Mouse (Mus musculus) forebrain, embryonic 13.5 days (tissue): ENCODE data around the gene 1110032A03Rik. TPM values are rescaled to one million over a fixed set of nuclear protein-coding genes. Genes with fewer than 3 reads are reported as not detected.

Experiments
- ATAC-seq: fragments of 200-750 bp; cut with Nextera tagmentation; 2 replicates; pipeline ENCODE4 v1.8.0; 2017
- H3K27ac ChIP-seq: fragments of 300-500 bp; sonication (generic); 2 replicates; pipeline ENCODE4 v1.5.1; 2015; ENCODE audit warnings: inconsistent platforms, mild to moderate bottlenecking, moderate library complexity
- H3K27me3 ChIP-seq: fragments of 300-500 bp; sonication (generic); 2 replicates; pipeline ENCODE4 v1.6.1; 2015; ENCODE audit warnings: mild to moderate bottlenecking, inconsistent platforms
- H3K36me3 ChIP-seq: fragments of 300-500 bp; sonication (generic); 2 replicates; pipeline ENCODE4 v1.6.1; 2015; ENCODE audit warnings: mild to moderate bottlenecking, inconsistent platforms; ENCODE audit not compliant: poor library complexity, severe bottlenecking
- H3K4me1 ChIP-seq: fragments of 300-500 bp; sonication (generic); 2 replicates; pipeline ENCODE4 v1.6.1; 2015; ENCODE audit warnings: inconsistent platforms
- H3K4me2 ChIP-seq: fragments of 300-500 bp; sonication (generic); 2 replicates; pipeline ENCODE4 v1.6.1; 2015; ENCODE audit warnings: inconsistent platforms, mild to moderate bottlenecking, moderate library complexity
- H3K4me3 ChIP-seq: fragments of 300-500 bp; sonication (generic); 2 replicates; pipeline ENCODE4 v1.5.1; 2015; ENCODE audit warnings: mild to moderate bottlenecking, inconsistent platforms
- H3K9ac ChIP-seq: fragments of 300-500 bp; sonication (generic); 2 replicates; pipeline ENCODE4 v1.6.1; 2015; ENCODE audit warnings: mild to moderate bottlenecking, inconsistent platforms
- H3K9me3 ChIP-seq: fragments of 300-500 bp; sonication (generic); replicated peaks from 2 replicates; pipeline ENCODE4 v1.6.1; 2016; ENCODE audit warnings: inconsistent platforms
- WGBS: fragments of 180-500 bp; shearing (Covaris S2); methylation state at CpG from one replicate; pipeline ENCODE4 v1.1.7; 2015; 5-methylcytosine and 5-hydroxymethylcytosine counted together
- polyA plus RNA-seq: library from polyadenylated mRNA; unstranded; fragments of >200 nt; fragmentation: Nextera tagmentation; extraction: Ambion mirVana; gene quantifications from 2 replicates; pipeline ENCODE4 v1.2.1, GENCODE M21; 2015

The 1110032A03Rik gene
- polyA plus RNA-seq, 1 experiment from 2014 or later = 44.2 TPM

DNA sequence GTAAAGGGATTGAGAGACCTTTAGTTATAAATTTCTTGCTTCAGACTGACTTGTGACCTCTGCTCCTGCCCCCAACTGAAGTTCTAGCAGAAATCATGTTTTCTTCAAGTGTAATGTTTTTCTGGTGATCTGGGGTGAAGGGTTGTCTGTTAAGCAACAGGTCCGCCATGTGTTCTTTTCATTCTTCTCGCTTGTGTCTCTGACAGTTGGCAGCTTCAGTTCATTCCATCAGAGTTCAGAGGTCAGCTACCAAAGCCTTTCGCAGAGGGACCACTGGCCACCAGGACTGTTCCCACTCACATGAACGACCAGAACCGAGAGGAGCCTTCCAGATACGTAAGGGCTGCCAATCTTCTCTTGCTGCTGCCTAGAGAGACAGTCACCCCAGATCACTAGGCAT, 33.2 kb upstream of the 1110032A03Rik start:
- Histone ChIP-seq H3K27me3 (no peaks in the 10 kb centered on the region), H3K36me3 (peaks cover 78% of the 10 kb centered on the region), H3K9ac (no peak overlapping the region), H3K4me1 (no peaks in the 10 kb centered on the region), H3K4me2 (no peak overlapping the region), H3K27ac (no peak overlapping the region), H3K4me3 (no peak overlapping the region), H3K9me3 (no peaks in the 10 kb centered on the region)
- 86% methylated on average over 6 of the region's 6 CpGs for WGBS
- ATAC-seq = no peak

DNA sequence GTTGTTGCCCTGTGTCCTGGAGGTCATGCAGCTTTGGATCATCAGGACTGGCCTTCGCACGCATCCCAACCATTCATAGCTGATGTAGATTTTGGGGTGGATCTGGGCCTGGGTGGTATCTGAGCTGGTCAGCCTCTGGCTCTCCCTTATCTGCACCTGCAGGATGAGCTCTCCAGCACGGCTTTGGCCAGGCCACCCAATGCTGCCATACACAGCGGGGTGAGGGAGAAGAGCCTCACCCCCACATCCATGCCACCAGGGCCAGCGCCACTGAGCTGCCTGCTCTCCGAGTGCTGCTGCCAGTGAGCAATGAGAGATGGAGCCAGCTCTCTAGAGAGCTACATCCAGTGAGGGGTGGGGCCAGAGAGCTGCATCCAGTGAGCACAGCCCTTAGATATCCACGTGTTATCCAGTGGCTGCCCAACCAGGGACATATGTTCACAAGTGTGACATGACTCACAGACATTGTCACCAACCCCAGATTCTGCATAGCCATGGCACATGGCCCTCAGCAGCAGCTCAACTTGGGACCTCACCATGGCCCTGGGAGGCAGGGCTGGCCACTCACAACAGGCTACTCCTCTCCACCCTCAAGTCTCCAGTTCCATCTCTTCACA, 27.8 kb upstream of the 1110032A03Rik start:
- Histone ChIP-seq H3K36me3 (peaks cover 78% of the 10 kb centered on the region), H3K27ac (no peak overlapping the region), H3K9ac (no peak overlapping the region), H3K27me3 (no peaks in the 10 kb centered on the region), H3K9me3 (no peaks in the 10 kb centered on the region), H3K4me1 (no peaks in the 10 kb centered on the region), H3K4me3 (no peak overlapping the region), H3K4me2 (no peak overlapping the region)
- WGBS = 91% methylated on average over 7 of the region's 7 CpGs
- ATAC-seq = no peak

DNA sequence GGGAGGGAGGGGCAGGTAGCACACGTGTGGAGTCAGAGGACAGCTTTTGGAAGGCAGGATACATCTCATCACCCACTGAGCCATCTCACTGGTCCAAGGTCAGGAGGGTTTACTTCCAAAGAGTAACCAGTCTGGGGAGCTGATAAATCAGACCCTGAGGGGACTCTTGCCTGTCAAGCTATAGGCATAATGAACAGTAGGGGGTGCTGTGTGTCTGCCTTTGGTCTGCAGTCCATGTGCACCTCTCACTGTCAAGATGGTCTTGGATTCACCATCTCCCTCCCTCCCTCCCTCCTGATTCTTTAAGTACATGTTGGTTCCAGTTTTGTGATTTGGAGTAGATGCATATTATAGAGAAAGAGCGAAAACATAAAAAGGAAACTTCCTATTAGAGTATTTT, 25.7 kb upstream of the 1110032A03Rik start:
- H3K9me3 ChIP-seq = no peaks in the 10 kb centered on the region
- no peak overlapping the region for H3K4me3 ChIP-seq
- H3K36me3 ChIP-seq = peaks cover 71% of the 10 kb centered on the region
- H3K27ac ChIP-seq = no peak overlapping the region
- ATAC-seq = peak; percentile 51; the same call in 1 of the 2 replicates
- H3K4me2 ChIP-seq = no peak overlapping the region
- no peaks in the 10 kb centered on the region for H3K27me3 ChIP-seq
- WGBS = 73% methylated on average over 2 of the region's 2 CpGs
- no peaks in the 10 kb centered on the region for H3K4me1 ChIP-seq
- no peak overlapping the region for H3K9ac ChIP-seq

DNA sequence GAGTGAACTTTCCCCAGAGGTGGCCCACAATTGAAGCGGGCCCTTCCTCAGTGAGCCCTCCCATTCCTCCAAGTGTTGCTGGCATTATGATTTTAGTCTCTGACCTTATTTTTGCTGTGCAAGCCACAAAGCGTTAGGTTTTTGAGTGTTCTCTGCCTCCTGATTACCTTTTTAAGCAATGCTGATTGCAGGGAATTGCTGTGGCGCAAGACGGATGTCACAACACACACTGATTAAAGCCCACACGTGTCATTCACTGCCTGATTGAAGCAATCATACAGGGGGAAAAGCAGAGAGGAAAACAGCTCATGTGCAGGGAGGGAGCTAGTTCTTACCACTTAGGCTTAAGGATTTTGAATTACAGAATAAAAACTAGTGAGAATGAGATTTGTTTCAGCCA, 23.0 kb upstream of the 1110032A03Rik start:
- ATAC-seq = no peak
- WGBS = 73% methylated on average over 5 of the region's 5 CpGs
- Histone ChIP-seq H3K4me1 (no peaks in the 10 kb centered on the region), H3K27me3 (no peaks in the 10 kb centered on the region), H3K4me2 (no peak overlapping the region), H3K9ac (no peak overlapping the region), H3K4me3 (no peak overlapping the region), H3K27ac (no peak overlapping the region), H3K36me3 (peaks cover 66% of the 10 kb centered on the region), H3K9me3 (no peaks in the 10 kb centered on the region)

DNA sequence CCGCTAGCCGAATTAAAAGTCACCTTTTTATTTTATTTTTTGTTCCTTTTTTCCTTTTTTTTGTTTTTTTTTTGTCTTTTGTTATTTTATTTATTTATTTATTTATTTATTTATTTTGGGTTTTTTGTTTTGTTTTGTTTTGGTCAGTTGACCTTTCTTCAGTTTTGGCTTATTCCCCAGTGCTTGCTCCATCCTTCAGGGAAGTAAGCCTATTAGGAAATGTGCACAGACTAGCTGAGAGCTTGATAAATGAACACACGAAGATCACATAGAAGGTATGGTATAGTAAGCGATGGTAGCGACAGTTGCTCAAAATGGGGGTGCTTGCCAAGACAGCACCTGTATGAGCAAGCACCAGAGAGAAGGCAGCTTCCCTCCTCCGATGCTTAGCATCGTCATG, 22.3 kb upstream of the 1110032A03Rik start:
- H3K4me1 ChIP-seq = no peaks in the 10 kb centered on the region
- no peaks in the 10 kb centered on the region for H3K9me3 ChIP-seq
- H3K36me3 ChIP-seq = peaks cover 62% of the 10 kb centered on the region
- no peak overlapping the region for H3K4me2 ChIP-seq
- no peaks in the 10 kb centered on the region for H3K27me3 ChIP-seq
- H3K9ac ChIP-seq = no peak overlapping the region
- H3K4me3 ChIP-seq = no peak overlapping the region
- no peak for ATAC-seq
- WGBS = 96% methylated on average over 7 of the region's 7 CpGs
- no peak overlapping the region for H3K27ac ChIP-seq

DNA sequence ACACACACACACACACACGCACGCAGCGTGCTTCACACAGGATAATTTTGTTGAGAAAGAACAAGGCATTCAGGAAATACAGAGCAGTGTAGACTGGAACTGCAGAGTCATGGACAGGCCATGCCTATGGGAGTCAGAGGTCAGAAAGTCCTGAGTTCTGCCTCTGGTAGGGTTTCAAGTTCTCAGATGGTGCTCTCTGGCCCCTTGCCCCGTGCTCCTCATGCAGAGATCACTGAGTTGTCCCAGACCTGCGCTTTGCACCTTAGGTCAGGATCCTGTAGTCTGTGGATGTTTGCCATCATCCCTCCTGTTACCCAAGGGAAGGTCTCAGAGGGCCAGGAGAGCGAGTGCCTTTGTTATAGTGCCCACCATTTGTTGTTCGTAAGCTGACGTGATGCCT, 21.5 kb upstream of the 1110032A03Rik start:
- no peak for ATAC-seq
- no peaks in the 10 kb centered on the region for H3K9me3 ChIP-seq
- no peaks in the 10 kb centered on the region for H3K4me1 ChIP-seq
- H3K36me3 ChIP-seq = peaks cover 63% of the 10 kb centered on the region
- H3K9ac ChIP-seq = no peak overlapping the region
- H3K4me3 ChIP-seq = no peak overlapping the region
- H3K27ac ChIP-seq = no peak overlapping the region
- no peak overlapping the region for H3K4me2 ChIP-seq
- 91% methylated on average over 8 of the region's 8 CpGs for WGBS
- no peaks in the 10 kb centered on the region for H3K27me3 ChIP-seq

DNA sequence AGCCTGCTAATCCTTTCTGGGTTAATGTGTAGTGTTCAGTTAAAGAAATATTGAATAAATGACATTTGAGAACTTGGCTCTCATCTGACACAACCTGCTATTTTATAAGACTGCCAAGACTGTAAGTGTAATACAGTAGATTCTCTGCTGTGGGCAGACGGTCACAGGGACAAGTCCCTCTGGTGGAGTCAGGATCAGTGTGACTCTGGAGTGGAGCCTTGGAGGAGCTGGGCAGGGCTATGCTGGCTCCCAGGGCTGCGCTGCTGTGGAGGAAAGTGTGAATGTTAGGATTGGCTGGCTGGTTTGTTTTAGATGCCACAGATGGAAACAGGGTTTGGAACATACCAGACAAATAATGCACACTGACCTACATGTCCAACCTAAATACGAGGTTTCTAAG, 19.9 kb upstream of the 1110032A03Rik start:
- Histone ChIP-seq H3K4me2 (no peak overlapping the region), H3K9me3 (no peaks in the 10 kb centered on the region), H3K4me3 (no peak overlapping the region), H3K27ac (no peak overlapping the region), H3K4me1 (no peaks in the 10 kb centered on the region), H3K27me3 (no peaks in the 10 kb centered on the region), H3K9ac (no peak overlapping the region), H3K36me3 (peaks cover 62% of the 10 kb centered on the region)
- WGBS = 93% methylated on average over 3 of the region's 3 CpGs
- ATAC-seq = no peak

DNA sequence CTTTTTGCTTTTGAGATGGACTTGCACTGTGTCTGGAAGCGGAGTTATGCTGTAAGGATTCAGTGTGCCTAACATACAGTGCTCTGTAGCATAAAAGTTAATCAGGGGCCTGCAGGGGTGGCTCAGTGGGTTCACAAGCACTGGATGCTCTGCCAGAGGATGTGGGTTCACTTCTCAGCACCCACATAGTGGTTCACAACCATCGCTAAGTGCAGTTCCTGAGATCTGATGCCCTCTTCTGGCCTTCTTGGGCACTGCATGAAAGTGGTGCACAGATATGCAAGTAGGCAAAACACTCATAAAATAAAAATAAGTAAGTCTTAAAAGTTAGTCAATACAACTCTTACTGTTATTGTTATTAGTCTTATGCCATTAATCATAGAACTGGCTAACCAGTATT, 6.8 kb upstream of the 1110032A03Rik start:
- H3K36me3 ChIP-seq = peaks cover 84% of the 10 kb centered on the region
- no peaks in the 10 kb centered on the region for H3K9me3 ChIP-seq
- no peaks in the 10 kb centered on the region for H3K27me3 ChIP-seq
- no peak overlapping the region for H3K27ac ChIP-seq
- ATAC-seq = no peak
- 73% methylated on average over 2 of the region's 2 CpGs for whole genome bisulfite sequencing
- H3K4me3 ChIP-seq = no peak overlapping the region
- no peak overlapping the region for H3K9ac ChIP-seq
- no peaks in the 10 kb centered on the region for H3K4me1 ChIP-seq
- no peak overlapping the region for H3K4me2 ChIP-seq

DNA sequence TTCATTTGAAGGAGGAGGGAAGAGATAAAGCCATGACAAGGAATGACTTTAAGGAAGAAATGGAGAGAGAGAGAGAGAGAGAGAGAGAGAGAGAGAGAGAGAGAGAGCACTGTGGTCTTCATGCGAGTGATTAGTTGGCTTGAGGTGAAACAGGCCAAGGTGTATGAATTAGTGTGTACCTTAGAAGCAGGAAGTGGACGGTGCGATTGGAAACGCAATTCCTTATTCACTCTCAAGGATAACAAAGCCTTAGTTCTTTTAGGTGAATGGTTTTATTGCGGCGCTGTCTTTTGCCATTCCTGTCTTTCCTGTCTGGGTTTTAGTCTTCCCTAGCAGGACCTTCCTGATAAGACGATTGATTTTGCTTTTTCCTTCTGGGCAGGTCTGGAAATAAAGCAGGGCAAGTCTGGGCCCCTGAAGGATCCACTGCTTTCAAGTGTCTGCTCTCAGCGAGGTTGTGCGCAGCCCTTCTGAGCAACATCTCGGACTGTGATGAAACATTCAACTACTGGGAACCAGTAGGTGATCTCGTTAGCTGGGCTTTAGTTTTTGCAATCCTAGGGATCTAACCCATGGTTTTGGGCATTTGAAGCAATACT, 941 bp upstream of the 1110032A03Rik start:
- H3K4me3 ChIP-seq = peak overlapping the region; percentile 97
- H3K9me3 ChIP-seq = no peaks in the 10 kb centered on the region
- peaks cover 36% of the 10 kb centered on the region for H3K36me3 ChIP-seq
- H3K27me3 ChIP-seq = no peaks in the 10 kb centered on the region
- 72% methylated on average over 11 of the region's 11 CpGs for WGBS
- ATAC-seq = no peak
- H3K4me1 ChIP-seq = peaks cover 24% of the 10 kb centered on the region
- H3K9ac ChIP-seq = peak overlapping the region; percentile 92
- H3K4me2 ChIP-seq = peak overlapping the region; percentile 86
- H3K27ac ChIP-seq = no peak overlapping the region

DNA sequence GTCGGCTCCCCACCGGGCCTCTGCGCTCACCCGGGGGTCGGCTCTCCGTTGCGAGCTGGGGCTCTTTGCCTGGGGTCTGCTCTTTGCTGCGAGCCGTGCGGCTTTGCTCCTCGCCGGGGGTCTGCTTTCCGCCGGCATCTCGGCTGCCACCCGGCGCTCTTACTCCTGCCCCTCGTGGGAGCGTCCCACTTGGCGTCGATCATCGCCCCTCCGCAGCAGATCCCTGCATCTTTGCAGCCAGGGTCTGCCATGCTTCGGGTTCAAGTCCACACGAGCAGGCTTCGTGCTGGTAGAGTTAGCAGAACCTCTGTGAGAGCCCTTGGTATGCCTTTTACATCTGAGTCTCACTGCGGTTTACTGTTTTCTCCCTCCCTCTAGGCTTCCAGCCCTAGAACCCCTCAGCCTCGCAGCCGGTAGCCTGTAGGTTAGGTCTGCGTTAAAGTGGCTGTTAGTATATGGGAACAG, 374 bp upstream of the 1110032A03Rik start:
- Histone ChIP-seq H3K9me3 (no peaks in the 10 kb centered on the region), H3K4me1 (peaks cover 24% of the 10 kb centered on the region), H3K9ac (peak overlapping the region; percentile 92), H3K4me2 (peak overlapping the region; percentile 86), H3K36me3 (peaks cover 31% of the 10 kb centered on the region), H3K27me3 (no peaks in the 10 kb centered on the region), H3K27ac (peak overlapping the region; percentile 77), H3K4me3 (peak overlapping the region; percentile 97)
- ATAC-seq = peak; percentile 80
- WGBS = under 1% methylated on average over 28 of the region's 30 CpGs

DNA sequence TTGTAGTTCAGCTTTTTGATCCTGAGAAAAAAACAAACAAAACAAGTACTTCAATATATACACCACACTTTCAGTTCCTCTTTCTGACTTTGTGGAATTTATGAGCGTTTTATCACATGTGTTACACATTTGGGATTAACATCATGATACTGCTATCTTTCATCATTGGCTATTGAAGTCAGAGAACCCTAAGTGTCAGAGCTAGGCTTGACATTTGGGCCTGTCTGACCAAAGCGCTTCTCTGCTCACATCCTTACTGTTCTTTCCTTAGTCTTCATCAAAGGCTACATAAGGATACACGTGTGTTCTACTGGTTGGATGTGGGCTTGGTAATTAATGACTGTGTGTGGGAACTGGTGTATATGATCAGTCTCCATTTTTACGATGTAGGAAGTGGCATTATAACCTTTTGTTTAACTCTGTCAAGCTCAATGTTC, 1.3 kb downstream of the 1110032A03Rik start:
- no peak for ATAC-seq
- Histone ChIP-seq H3K4me1 (peaks cover 30% of the 10 kb centered on the region), H3K27me3 (no peaks in the 10 kb centered on the region), H3K27ac (no peak overlapping the region; the same call in 1 of the 2 replicates), H3K36me3 (peaks cover 14% of the 10 kb centered on the region), H3K9me3 (no peaks in the 10 kb centered on the region), H3K4me2 (peak overlapping the region; percentile 86), H3K4me3 (peak overlapping the region; percentile 97; the same call in 1 of the 2 replicates), H3K9ac (peak overlapping the region; percentile 45; the same call in 1 of the 2 replicates)
- 87% methylated on average over 4 of the region's 4 CpGs for WGBS

DNA sequence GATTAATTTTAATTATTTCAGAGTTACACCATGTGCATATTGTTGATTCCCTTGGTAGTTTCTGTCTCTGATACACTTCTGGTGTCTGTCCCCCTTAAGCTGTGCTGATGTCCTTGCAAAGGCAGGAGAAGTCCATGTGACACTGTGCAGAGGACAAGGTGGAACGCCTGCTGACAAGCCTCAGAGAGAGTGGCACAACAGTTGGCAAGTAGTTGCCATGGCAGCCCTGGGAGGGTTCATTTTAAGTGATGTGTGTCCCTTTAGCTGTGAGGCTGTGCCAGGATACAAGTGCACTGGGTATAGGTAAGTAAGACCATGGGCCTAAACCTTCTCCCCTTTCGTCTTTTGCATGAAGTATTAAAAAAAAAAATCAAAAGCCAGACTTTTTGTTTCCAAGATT, 5.3 kb downstream of the 1110032A03Rik start:
- Histone ChIP-seq H3K36me3 (peaks cover 7% of the 10 kb centered on the region), H3K4me2 (no peak overlapping the region), H3K4me1 (peaks cover 30% of the 10 kb centered on the region), H3K27me3 (no peaks in the 10 kb centered on the region), H3K27ac (no peak overlapping the region), H3K9ac (no peak overlapping the region), H3K4me3 (no peak overlapping the region), H3K9me3 (no peaks in the 10 kb centered on the region)
- 85% methylated on average over 2 of the region's 2 CpGs for WGBS
- ATAC-seq = no peak
